7 mouse cellular contexts compared by ENCODE assay signal in genomic region chrX:71493279-71493656, GRCm38 (mm10). TPM values are rescaled to one million over a fixed set of nuclear protein-coding genes. Genes with fewer than 3 reads are reported as not detected.
DNase-seq lines count a peak whose midpoint lies in the region; ATAC-seq and TF ChIP-seq lines count a peak whose summit lies in the region.

No protein-coding gene starts in this region.

- peak; percentile 54 for DNase-seq in adrenal gland, postnatal 10 days
- peak; percentile 18 to 41 for DNase-seq in cerebellum, postnatal 36 days
- peak; percentile 2 to 10 for DNase-seq in gastrocnemius, adult 8-10 months (ENCODE audit: low spot score in 2 of 2)
- peak; percentile 28 for DNase-seq in left cerebral cortex, postnatal 4 days

- peak overlapping the region; percentile 31; the same call in 1 of the 2 replicates for H3K9ac ChIP-seq in intestine, postnatal 0 days (ENCODE audit: low read depth, low read length)
- no peak overlapping the region; the same call in 1 of the 2 replicates for H3K9ac ChIP-seq in stomach, embryonic 14.5 days (replicated peaks; ENCODE audit: low read depth, low read length)

- peak overlapping the region; percentile 81 for H3K27ac ChIP-seq in intestine, postnatal 0 days (ENCODE audit: low read depth, low read length)
- peak overlapping the region; percentile 87 for H3K27ac ChIP-seq in stomach, embryonic 14.5 days (ENCODE audit: low read length)

- peak; percentile 52 for TF ChIP-seq CTCF in intestine, postnatal 0 days (IDR thresholded peaks at IDR 0.05; ENCODE audit: low read depth)

- ATAC-seq in intestine, postnatal 0 days, result peak; percentile 21
- peak; percentile 34 for ATAC-seq in megakaryocyte-erythroid progenitor cell, adult 5-6 weeks (replicated peaks; ENCODE audit: low FRiP score, low TSS enrichment, poor library complexity, severe bottlenecking)
- peak; percentile 40 for ATAC-seq in stomach, embryonic 14.5 days (ENCODE audit: insufficient number of reproducible peaks, insufficient read depth, low FRiP score, low read depth)

- no peaks in the 10 kb centered on the region for H3K9me3 ChIP-seq in intestine, postnatal 0 days (ENCODE audit: control insufficient read depth)
- no peaks in the 10 kb centered on the region for H3K9me3 ChIP-seq in stomach, embryonic 14.5 days (ENCODE audit: control insufficient read depth, low read depth, low read length)

- H3K27me3 ChIP-seq in intestine, postnatal 0 days (replicated peaks; ENCODE audit: control insufficient read depth, insufficient read depth, low read length), result no peaks in the 10 kb centered on the region
- no peaks in the 10 kb centered on the region for H3K27me3 ChIP-seq in stomach, embryonic 14.5 days (ENCODE audit: control insufficient read depth, insufficient read depth, low read length)

- intact Hi-C loops in left cerebral cortex, postnatal 4 days (cut with DNase I), result no loop called here

- H3K4me2 ChIP-seq in intestine, postnatal 0 days (replicated peaks; ENCODE audit: low read depth), result peak overlapping the region; percentile 78
- H3K4me2 ChIP-seq in stomach, embryonic 14.5 days (replicated peaks; ENCODE audit: low read depth, low read length), result peak overlapping the region; percentile 42

- WGBS in intestine, postnatal 0 days, result 28% methylated on average over 9 of the region's 9 CpGs
- 23% methylated on average over 9 of the region's 9 CpGs for WGBS in stomach, embryonic 14.5 days

- peak overlapping the region; percentile 53 for H3K4me3 ChIP-seq in intestine, postnatal 0 days (ENCODE audit: low read depth, low read length)
- H3K4me3 ChIP-seq in stomach, embryonic 14.5 days (ENCODE audit: low read depth, low read length), result peak overlapping the region; percentile 43

- no peaks in the 10 kb centered on the region for H3K36me3 ChIP-seq in intestine, postnatal 0 days (ENCODE audit: control insufficient read depth, insufficient read depth)
- H3K36me3 ChIP-seq in stomach, embryonic 14.5 days (ENCODE audit: control insufficient read depth, insufficient read depth, low read length), result no peaks in the 10 kb centered on the region

- no peaks in the 10 kb centered on the region for H3K4me1 ChIP-seq in intestine, postnatal 0 days (replicated peaks; ENCODE audit: control insufficient read depth, insufficient read depth, low read length)
- H3K4me1 ChIP-seq in stomach, embryonic 14.5 days (ENCODE audit: control insufficient read depth, insufficient read depth, low read length), result no peaks in the 10 kb centered on the region

RNA-seq across cellular contexts. Expression of gene Cd99l2, which starts 0.6 kb away (rescaled TPM):
- 10 to 100 TPM; 54.1 to 55.6 TPM for total RNA-seq in adrenal gland, postnatal 10 days (2021)
- 10 to 100 TPM; 56.0 to 77.3 (median 61.3) TPM for total RNA-seq in gastrocnemius, adult 8-10 months (2022)
- polyA plus RNA-seq in intestine, postnatal 0 days (2015; fragmentation: Nextera tagmentation; extraction: Ambion mirVana), result 9.0 and 10.4 TPM in 2 replicates
- total RNA-seq in left cerebral cortex, postnatal 4 days (2021), result 10 to 100 TPM; 75.9 to 95.1 TPM
- 11.0 and 13.3 TPM in 2 replicates for total RNA-seq in megakaryocyte-erythroid progenitor cell, adult 5-6 weeks (2014; fragmentation: Nextera tagmentation)
- 18.9 and 20.3 TPM in 2 replicates for total RNA-seq in megakaryocyte-erythroid progenitor cell, adult 5-6 weeks (2017)
- polyA plus RNA-seq in stomach, embryonic 14.5 days (2014; fragmentation: Nextera tagmentation; extraction: Ambion mirVana), result 22.6 and 23.7 TPM in 2 replicates

Comparison
In these comparisons a context has a peak if more than half of its experiments do, and no peak if none do; other contexts are left out.
1. Peak in every context shown above with its lines: DNase-seq, ATAC-seq, H3K4me3 ChIP-seq and H3K27ac ChIP-seq.